In the genomic region with DNA sequence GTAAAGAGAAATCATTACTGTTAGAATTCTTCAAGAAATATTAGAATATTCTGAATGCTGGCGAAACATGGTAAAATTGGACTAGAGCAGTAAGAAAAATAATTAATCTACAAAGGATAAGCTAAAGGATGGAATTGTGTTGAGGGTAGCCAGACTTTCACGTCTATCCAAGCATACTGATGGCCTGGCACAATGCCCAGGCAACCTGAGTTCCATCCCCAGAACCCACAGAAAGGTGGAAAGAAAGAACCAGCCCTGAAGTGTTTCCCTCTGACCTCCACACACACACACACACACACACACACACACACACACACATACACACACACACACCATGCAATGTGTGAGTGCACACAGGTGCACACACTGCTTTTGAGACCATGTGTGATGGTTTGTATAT, we compare ENCODE assay signal across 22 mouse cellular contexts.
"Had no signal": no experiment of that assay in that cellular context is flagged by ENCODE, and none has a peak within 500 bp of the region (broad histone marks: within the 10 kb centered on the region; RNA-seq: fewer than 3 reads in every experiment).

No protein-coding gene starts in this region.

- H3K4me3 ChIP-seq: layer of hippocampus, adult 2 months; limb, embryonic 12.5 days; limb, embryonic 15.5 days; midbrain, embryonic 12.5 days; midbrain, embryonic 15.5 days; neural tube, embryonic 12.5 days had no signal

- DNase-seq: kidney, postnatal 25 days; layer of hippocampus, adult 9-11 months; liver, postnatal 0 days; lung, embryonic 14.5 days; right cerebral cortex, adult 18-20 months; right cerebral cortex, postnatal 14 days; right cerebral cortex, postnatal 4 days; thymus, adult 2 months; thymus, postnatal 14 days; thymus, postnatal 4 days had no signal

- H3K27ac ChIP-seq: kidney, postnatal 0 days; layer of hippocampus, adult 2 months; limb, embryonic 12.5 days; limb, embryonic 15.5 days; liver, embryonic 14.5 days; macrophage; midbrain, embryonic 12.5 days; midbrain, embryonic 15.5 days; neural tube, embryonic 12.5 days; stomach, postnatal 0 days had no signal

- H3K27me3 ChIP-seq: limb, embryonic 12.5 days; limb, embryonic 15.5 days; midbrain, embryonic 12.5 days; midbrain, embryonic 15.5 days; neural tube, embryonic 12.5 days had no signal

- H3K9ac ChIP-seq: limb, embryonic 12.5 days; limb, embryonic 15.5 days; liver, embryonic 14.5 days; liver, postnatal 0 days; lung, embryonic 14.5 days; midbrain, embryonic 12.5 days; midbrain, embryonic 15.5 days; neural tube, embryonic 12.5 days had no signal

- H3K4me2 ChIP-seq: limb, embryonic 12.5 days; limb, embryonic 15.5 days; liver, embryonic 11.5 days; lung, embryonic 14.5 days; midbrain, embryonic 12.5 days; midbrain, embryonic 15.5 days; neural tube, embryonic 12.5 days had no signal

- H3K36me3 ChIP-seq: limb, embryonic 12.5 days; limb, embryonic 15.5 days; midbrain, embryonic 12.5 days; midbrain, embryonic 15.5 days; neural tube, embryonic 12.5 days had no signal

- ATAC-seq: liver, postnatal 0 days; lung, postnatal 0 days; midbrain, embryonic 15.5 days had no signal

- H3K9me3 ChIP-seq: limb, embryonic 12.5 days; limb, embryonic 15.5 days; midbrain, embryonic 12.5 days; midbrain, embryonic 15.5 days; neural tube, embryonic 12.5 days had no signal

- H3K4me1 ChIP-seq: limb, embryonic 12.5 days; limb, embryonic 15.5 days; midbrain, embryonic 12.5 days; midbrain, embryonic 15.5 days; neural tube, embryonic 12.5 days had no signal
